Mouse (Mus musculus) intestine, embryonic 15.5 days (tissue): ENCODE measurements around the gene Slxl1. TPM values are rescaled to one million over a fixed set of nuclear protein-coding genes. Genes with fewer than 3 reads are reported as not detected.
"Not testable (repeated sequence)": the region's sequence is repeated elsewhere in the genome, so short reads cannot be mapped to it uniquely, and the experiment has no call there.

Source experiments
- ATAC-seq: fragments of 200-750 bp; cut with Nextera tagmentation; 2 replicates; pipeline ENCODE4 v1.8.0; 2017; ENCODE audit warnings: moderate TSS enrichment, moderate library complexity
- H3K27ac ChIP-seq: fragments of 300-500 bp; sonication (generic); 2 replicates; pipeline ENCODE4 v1.5.1; 2015; ENCODE audit warnings: mild to moderate bottlenecking, inconsistent platforms
- H3K27me3 ChIP-seq: fragments of 300-500 bp; sonication (generic); replicated peaks from 2 replicates; pipeline ENCODE4 v1.6.1; 2015; ENCODE audit warnings: inconsistent platforms
- H3K36me3 ChIP-seq: fragments of 300-500 bp; sonication (generic); 2 replicates; pipeline ENCODE4 v1.6.1; 2015; ENCODE audit warnings: inconsistent platforms
- H3K4me1 ChIP-seq: fragments of 300-500 bp; sonication (generic); replicated peaks from 2 replicates; pipeline ENCODE4 v1.6.1; 2015; ENCODE audit warnings: inconsistent platforms
- H3K4me2 ChIP-seq: fragments of 300-500 bp; sonication (generic); replicated peaks from 2 replicates; pipeline ENCODE4 v1.6.1; 2015; ENCODE audit warnings: mild to moderate bottlenecking, inconsistent platforms
- H3K4me3 ChIP-seq: fragments of 300-500 bp; sonication (generic); replicated peaks from 2 replicates; pipeline ENCODE4 v1.5.1; 2015; ENCODE audit warnings: inconsistent platforms
- H3K9ac ChIP-seq: fragments of 300-500 bp; sonication (generic); 2 replicates; pipeline ENCODE4 v1.6.1; 2015; ENCODE audit warnings: inconsistent platforms
- H3K9me3 ChIP-seq: fragments of 300-500 bp; sonication (generic); 2 replicates; pipeline ENCODE4 v1.6.1; 2016; ENCODE audit warnings: inconsistent platforms
- WGBS: fragments of 180-500 bp; shearing (Covaris S2); methylation state at CpG from one replicate; pipeline ENCODE4 v1.1.7; 2015; 5-methylcytosine and 5-hydroxymethylcytosine counted together
- polyA plus RNA-seq: library from polyadenylated mRNA; unstranded; fragments of >200 nt; fragmentation: Nextera tagmentation; extraction: Ambion mirVana; gene quantifications from 2 replicates; pipeline ENCODE4 v1.2.1, GENCODE M21; 2015

Slxl1 gene
- polyA plus RNA-seq, result not detected in 2 replicates

- not testable (repeated sequence) for H3K9ac ChIP-seq, H3K4me2 ChIP-seq, H3K27me3 ChIP-seq, H3K27ac ChIP-seq, H3K36me3 ChIP-seq, H3K4me3 ChIP-seq, ATAC-seq, H3K4me1 ChIP-seq, H3K9me3 ChIP-seq
- WGBS, result no CpG with 5 or more reads among the region's 6 CpGs
Measured at GRCm38 (mm10) chrX:55226576-55226975, at the start of gene Slxl1. Gene Slxl1 (plus strand): TSS chrX:55226876.
